Mouse (Mus musculus): ENCODE data around the gene Fbf1. TPM values are rescaled to one million over a fixed set of nuclear protein-coding genes. Genes with fewer than 3 reads are reported as not detected.

Gene Fbf1
- total and polyA plus RNA-seq, 2 experiments = 4.5 to 9.0 TPM

DNA sequence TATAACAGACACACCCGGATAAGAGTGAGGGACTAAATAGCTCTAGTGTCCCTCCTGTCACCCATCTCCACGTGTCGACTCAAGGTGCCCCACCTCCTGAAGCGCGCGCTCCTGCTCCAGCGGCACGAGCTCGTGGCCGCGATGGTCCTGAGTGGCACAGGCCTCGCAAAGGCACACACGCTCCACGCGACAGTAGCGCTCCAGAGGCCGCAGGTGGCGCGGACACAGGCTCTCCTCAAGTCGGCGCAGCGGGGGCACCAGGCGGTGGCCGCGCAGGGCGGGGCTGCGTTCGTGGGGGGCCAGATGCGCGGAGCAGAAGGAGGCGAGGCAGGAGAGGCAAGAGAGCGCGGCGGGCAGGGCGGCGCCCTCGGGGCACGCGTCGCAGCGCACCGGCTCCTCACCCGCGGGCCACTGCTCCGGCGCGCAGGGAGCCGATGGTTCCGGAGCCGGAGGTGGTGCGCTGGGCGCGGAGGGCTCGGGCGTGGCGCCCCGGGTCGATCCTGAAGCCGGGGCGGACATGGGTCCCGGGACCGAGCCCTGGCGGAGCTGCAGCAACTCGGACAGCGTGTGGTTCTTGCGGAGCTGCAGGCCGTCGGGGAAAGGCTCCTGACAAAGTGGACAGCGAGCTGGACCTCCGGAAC is 58.4 kb downstream of the Fbf1 start:
- peak overlapping the region; percentile 95 for H3K9ac ChIP-seq (ENCODE audit: low read depth, low read length)
- H3K27ac ChIP-seq (replicated peaks; ENCODE audit: insufficient read depth, low read depth, low read length) = peak overlapping the region; percentile 78
- H3K79me2 ChIP-seq (ENCODE audit: control insufficient read depth, insufficient read depth, low read length) = peaks cover 2% of the 10 kb centered on the region; the same call in 1 of the 2 replicates
- TF ChIP-seq POLR2A (IDR thresholded peaks at IDR 0.05; ENCODE audit: extremely low read depth, insufficient read depth, low read length) (no peak), CTCF (IDR thresholded peaks at IDR 0.05; ENCODE audit: low read depth, low read length) (no peak)
- peak overlapping the region; percentile 87 for H3K4me3 ChIP-seq (ENCODE audit: insufficient read depth, low read depth, low read length)
- 2% methylated on average over 68 of the region's 70 CpGs for WGBS
- H3K4me1 ChIP-seq (ENCODE audit: control insufficient read depth, insufficient read depth, low read length) = peaks cover 15% of the 10 kb centered on the region; the same call in 1 of the 2 replicates
- no peaks in the 10 kb centered on the region for H3K36me3 ChIP-seq (ENCODE audit: control insufficient read depth, insufficient read depth, low read length)
- DNase-seq (ENCODE audit: extremely low read depth, low read depth, low spot score) = no peak
- H3K27me3 ChIP-seq (ENCODE audit: control insufficient read depth, insufficient read depth, low read length) = no peaks in the 10 kb centered on the region

DNA sequence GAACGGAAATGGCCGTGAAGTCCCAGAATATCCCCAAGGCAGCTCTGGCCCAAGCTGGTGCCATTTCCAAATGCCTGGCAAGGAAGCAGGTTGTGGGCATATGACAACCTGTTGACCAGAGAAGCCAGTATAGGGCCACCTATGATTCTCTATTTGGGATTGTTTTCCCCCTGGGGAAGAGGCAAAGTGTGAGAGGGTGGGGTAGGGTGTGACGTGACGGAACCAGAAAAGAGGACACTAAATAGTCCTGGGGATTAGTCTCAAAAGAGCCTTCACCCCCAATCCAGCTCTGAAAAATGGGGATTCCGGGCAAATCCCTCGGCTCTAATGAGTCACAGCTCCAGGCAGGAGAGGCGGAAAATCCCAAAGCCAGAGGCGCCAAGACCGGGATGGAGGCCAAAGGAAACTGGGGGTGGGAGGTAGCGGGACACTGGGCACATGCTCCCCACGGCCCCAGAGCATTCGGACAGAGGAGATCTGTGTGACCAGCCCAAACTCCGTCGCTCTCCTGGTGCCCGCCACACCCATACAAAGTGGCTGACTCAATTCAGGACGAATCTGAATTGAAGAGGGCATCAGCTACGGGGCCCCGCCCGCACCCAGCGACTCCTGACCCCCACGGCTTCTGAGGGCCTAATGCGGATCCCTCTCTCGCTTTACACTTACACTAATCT is 59.4 kb downstream of the Fbf1 start:
- peak overlapping the region; percentile 37 for H3K27ac ChIP-seq (replicated peaks; ENCODE audit: insufficient read depth, low read depth, low read length)
- peak overlapping the region; percentile 95 for H3K9ac ChIP-seq (ENCODE audit: low read depth, low read length)
- 9% methylated on average over 23 of the region's 23 CpGs for WGBS
- peaks cover 2% of the 10 kb centered on the region; the same call in 1 of the 2 replicates for H3K79me2 ChIP-seq (ENCODE audit: control insufficient read depth, insufficient read depth, low read length)
- H3K36me3 ChIP-seq (ENCODE audit: control insufficient read depth, insufficient read depth, low read length) = no peaks in the 10 kb centered on the region
- no peak for DNase-seq (ENCODE audit: extremely low read depth, low read depth, low spot score)
- no peak for TF ChIP-seq CTCF (IDR thresholded peaks at IDR 0.05; ENCODE audit: low read depth, low read length)
- 0 out of 2 replicates have a peak, but pooled peaks have one; percentile 9 for TF ChIP-seq POLR2A (IDR thresholded peaks at IDR 0.05; ENCODE audit: extremely low read depth, insufficient read depth, low read length)
- H3K4me1 ChIP-seq (ENCODE audit: control insufficient read depth, insufficient read depth, low read length) = peaks cover 20% of the 10 kb centered on the region
- no peaks in the 10 kb centered on the region for H3K27me3 ChIP-seq (ENCODE audit: control insufficient read depth, insufficient read depth, low read length)
- H3K4me3 ChIP-seq (ENCODE audit: insufficient read depth, low read depth, low read length) = peak overlapping the region; percentile 87

DNA sequence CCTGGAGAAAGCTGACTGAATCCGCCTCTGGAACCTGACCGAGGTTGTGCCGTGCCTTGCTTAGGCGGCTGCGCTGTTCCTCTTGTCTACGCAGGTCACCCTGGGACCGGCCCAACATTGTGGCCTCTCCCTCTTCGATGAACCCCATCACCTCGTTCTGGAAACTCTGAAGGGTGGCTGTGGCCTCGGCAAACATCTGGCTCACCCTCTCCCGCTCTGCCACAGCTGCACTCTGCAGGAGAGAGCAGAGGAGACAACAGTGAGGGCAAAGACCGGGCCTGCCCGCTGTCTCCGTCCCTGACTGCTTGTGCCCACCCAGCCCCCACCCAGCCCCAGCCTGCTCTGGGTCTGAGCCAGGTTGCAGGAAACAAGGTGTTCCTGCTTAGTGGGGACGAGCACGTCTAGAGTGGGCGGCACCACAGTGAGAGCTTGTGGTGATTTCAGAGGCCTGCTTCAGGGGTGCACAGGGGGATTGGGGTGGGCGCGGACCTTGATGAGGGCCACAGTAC is 60.1 kb downstream of the Fbf1 start:
- 43% methylated on average over 19 of the region's 19 CpGs for WGBS
- no peak for DNase-seq (ENCODE audit: extremely low read depth, low read depth, low spot score)
- H3K36me3 ChIP-seq (ENCODE audit: control insufficient read depth, insufficient read depth, low read length) = no peaks in the 10 kb centered on the region
- H3K79me2 ChIP-seq (ENCODE audit: control insufficient read depth, insufficient read depth, low read length) = peaks cover 2% of the 10 kb centered on the region; the same call in 1 of the 2 replicates
- H3K4me1 ChIP-seq (ENCODE audit: control insufficient read depth, insufficient read depth, low read length) = peaks cover 23% of the 10 kb centered on the region
- H3K4me3 ChIP-seq (ENCODE audit: insufficient read depth, low read depth, low read length) = peak overlapping the region; percentile 20; the same call in 1 of the 2 replicates
- TF ChIP-seq CTCF (IDR thresholded peaks at IDR 0.05; ENCODE audit: low read depth, low read length) (no peak), POLR2A (IDR thresholded peaks at IDR 0.05; ENCODE audit: extremely low read depth, insufficient read depth, low read length) (no peak)
- H3K27me3 ChIP-seq (ENCODE audit: control insufficient read depth, insufficient read depth, low read length) = no peaks in the 10 kb centered on the region
- peak overlapping the region; percentile 23 for H3K9ac ChIP-seq (ENCODE audit: low read depth, low read length)
- no peak overlapping the region for H3K27ac ChIP-seq (replicated peaks; ENCODE audit: insufficient read depth, low read depth, low read length)

DNA sequence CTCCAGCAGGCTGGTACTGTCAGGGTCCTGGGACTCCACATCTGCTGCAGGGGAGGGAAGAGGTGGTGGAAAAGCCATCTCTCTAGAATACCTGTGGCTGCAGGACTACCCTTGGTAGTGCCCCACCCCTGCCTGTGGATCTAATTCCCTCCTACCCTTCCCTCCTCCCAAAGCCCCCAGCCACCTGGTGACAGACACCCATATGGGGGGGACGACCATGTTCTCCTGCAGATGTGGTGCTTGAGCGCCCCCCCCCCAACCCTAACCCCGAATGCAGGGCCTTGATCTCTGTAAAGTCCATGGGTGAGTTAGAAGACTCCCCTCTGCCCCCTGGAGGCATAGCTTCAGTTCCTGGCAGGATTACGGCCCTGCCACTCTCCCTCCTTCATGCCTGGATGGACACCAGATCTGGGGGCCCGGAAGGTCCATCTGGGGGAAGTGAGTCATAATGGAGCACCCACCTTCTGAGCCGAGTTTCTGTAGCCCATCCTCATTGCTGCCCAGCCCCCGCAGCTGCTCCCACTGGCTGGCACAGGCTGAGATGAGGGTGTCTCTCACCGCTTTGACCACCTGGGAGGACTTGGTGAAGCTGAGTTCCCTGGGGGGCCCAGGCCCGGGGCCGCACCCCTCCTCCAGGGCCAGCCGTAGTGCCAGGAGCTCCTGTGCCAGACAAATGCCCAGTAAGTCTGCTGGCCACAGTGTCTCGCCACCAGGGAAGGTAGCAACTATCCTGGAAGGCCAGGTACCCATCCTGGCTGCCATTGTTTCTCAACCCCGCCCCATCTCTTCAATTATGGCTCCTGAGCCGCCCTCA is 60.8 kb downstream of the Fbf1 start:
- H3K36me3 ChIP-seq (ENCODE audit: control insufficient read depth, insufficient read depth, low read length) = no peaks in the 10 kb centered on the region
- H3K79me2 ChIP-seq (ENCODE audit: control insufficient read depth, insufficient read depth, low read length) = peaks cover 2% of the 10 kb centered on the region; the same call in 1 of the 2 replicates
- 63% methylated on average over 14 of the region's 14 CpGs for WGBS
- H3K4me1 ChIP-seq (ENCODE audit: control insufficient read depth, insufficient read depth, low read length) = peaks cover 27% of the 10 kb centered on the region
- DNase-seq (ENCODE audit: extremely low read depth, low read depth, low spot score) = no peak
- H3K4me3 ChIP-seq (ENCODE audit: insufficient read depth, low read depth, low read length) = peak overlapping the region; percentile 20; the same call in 1 of the 2 replicates
- H3K9ac ChIP-seq (ENCODE audit: low read depth, low read length) = peak overlapping the region; percentile 23; the same call in 1 of the 2 replicates
- H3K27me3 ChIP-seq (ENCODE audit: control insufficient read depth, insufficient read depth, low read length) = no peaks in the 10 kb centered on the region
- 0 out of 2 replicates have a peak, but pooled peaks have one; percentile 3 for TF ChIP-seq POLR2A (IDR thresholded peaks at IDR 0.05; ENCODE audit: extremely low read depth, insufficient read depth, low read length)
- TF ChIP-seq CTCF (IDR thresholded peaks at IDR 0.05; ENCODE audit: low read depth, low read length) = no peak
- H3K27ac ChIP-seq (replicated peaks; ENCODE audit: insufficient read depth, low read depth, low read length) = no peak overlapping the region

DNA sequence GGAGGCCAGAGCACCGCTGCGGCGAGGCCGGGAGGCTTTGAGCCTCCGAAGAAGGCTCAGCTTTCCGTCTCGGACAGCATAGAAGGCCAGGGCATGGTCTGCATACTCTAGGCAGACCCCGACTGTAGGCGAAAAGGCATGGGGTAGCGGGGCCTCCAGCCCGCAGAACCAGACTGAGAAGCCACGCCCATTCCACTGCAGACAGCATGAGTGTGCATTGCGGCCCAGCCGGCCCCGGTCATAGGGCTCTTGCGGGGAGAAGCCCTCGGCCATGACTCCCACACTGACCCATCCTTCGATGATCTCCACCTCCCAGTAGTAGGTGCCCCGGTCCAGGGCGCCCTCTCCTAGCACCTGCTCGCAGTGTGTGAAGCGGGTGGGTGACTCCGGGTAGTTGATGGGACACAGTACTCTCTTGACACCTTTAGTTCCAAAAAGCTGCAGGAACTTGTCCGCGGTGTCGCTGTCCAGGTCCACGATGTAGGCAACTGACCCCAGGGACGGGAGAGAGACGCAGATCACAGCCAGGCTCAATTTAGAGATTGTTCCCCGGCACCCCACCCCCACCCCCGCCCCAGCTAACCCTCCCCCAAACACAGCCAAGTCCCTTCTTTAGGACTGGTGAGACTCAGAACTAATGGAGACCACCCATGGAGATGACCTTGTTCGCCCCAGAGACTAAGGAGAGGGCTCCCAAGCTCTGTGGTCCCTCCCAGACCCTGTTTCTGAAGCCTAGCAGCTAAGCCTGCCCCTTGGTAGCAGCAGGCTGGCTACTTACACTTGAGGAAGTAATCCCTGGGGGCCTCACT is 61.6 kb downstream of the Fbf1 start:
- no peak for DNase-seq (ENCODE audit: extremely low read depth, low read depth, low spot score)
- H3K9ac ChIP-seq (ENCODE audit: low read depth, low read length) = no peak overlapping the region
- 87% methylated on average over 32 of the region's 32 CpGs for WGBS

More for the DNA sequence above, 61.6 kb downstream of the Fbf1 start:
- Histone ChIP-seq H3K36me3 (ENCODE audit: control insufficient read depth, insufficient read depth, low read length) (no peaks in the 10 kb centered on the region), H3K4me3 (ENCODE audit: insufficient read depth, low read depth, low read length) (no peak overlapping the region), H3K27ac (replicated peaks; ENCODE audit: insufficient read depth, low read depth, low read length) (no peak overlapping the region), H3K27me3 (ENCODE audit: control insufficient read depth, insufficient read depth, low read length) (no peaks in the 10 kb centered on the region), H3K79me2 (ENCODE audit: control insufficient read depth, insufficient read depth, low read length) (peaks cover 2% of the 10 kb centered on the region; the same call in 1 of the 2 replicates), H3K4me1 (ENCODE audit: control insufficient read depth, insufficient read depth, low read length) (peaks cover 35% of the 10 kb centered on the region)
- TF ChIP-seq POLR2A (IDR thresholded peaks at IDR 0.05; ENCODE audit: extremely low read depth, insufficient read depth, low read length) (no peak), CTCF (IDR thresholded peaks at IDR 0.05; ENCODE audit: low read depth, low read length) (no peak)

Data from liver, adult 2 months (tissue).